Mouse (Mus musculus): ENCODE results near the gene Sdhc. TPM values are rescaled to one million over a fixed set of nuclear protein-coding genes. Genes with fewer than 3 reads are reported as not detected.

Gene Sdhc
- polyA plus RNA-seq, 1 experiment: 169 TPM

GRCm38 (mm10) chr1:171193911-171194830 is 43.8 kb upstream of the Sdhc start:
- H3ac ChIP-seq (ENCODE audit: control insufficient read depth, insufficient read length): no peak overlapping the region

GRCm38 (mm10) chr1:171193093-171193840 is 42.9 kb upstream of the Sdhc start:
- no peaks in the 10 kb centered on the region for H3K27me3 ChIP-seq (ENCODE audit: control insufficient read depth, insufficient read depth, insufficient read length)
- no peak overlapping the region for H3K4me3 ChIP-seq
- H3K4me2 ChIP-seq (ENCODE audit: low read depth): peak overlapping the region; percentile 76
- H3K36me3 ChIP-seq (ENCODE audit: control insufficient read depth, insufficient read depth): no peaks in the 10 kb centered on the region
- no peaks in the 10 kb centered on the region for H3K79me2 ChIP-seq (ENCODE audit: control insufficient read depth, insufficient read depth)
- TF ChIP-seq TCF12 (IDR thresholded peaks at IDR 0.05; ENCODE audit: insufficient read depth, poor library complexity, severe bottlenecking) (no peak), CEBPB (IDR thresholded peaks at IDR 0.05; ENCODE audit: insufficient read depth, poor library complexity, severe bottlenecking) (no peak), USF1 (IDR thresholded peaks at IDR 0.05; ENCODE audit: low read depth) (no peak), REST (IDR thresholded peaks at IDR 0.05; ENCODE audit: insufficient read depth, insufficient read length) (no peak), E2F4 (IDR thresholded peaks at IDR 0.05; ENCODE audit: insufficient read depth) (no peak), MAX (IDR thresholded peaks at IDR 0.05; ENCODE audit: low read depth) (no peak), MYOD1 (IDR thresholded peaks at IDR 0.05; ENCODE audit: control insufficient read depth in 1 of 3, insufficient read length in 2 of 3, low read depth in 2 of 3) (no peak), MYOG (IDR thresholded peaks at IDR 0.05; ENCODE audit: control insufficient read depth in 1 of 3, insufficient read depth in 1 of 3, insufficient read length in 2 of 3, low read depth in 2 of 3) (no peak), SRF (IDR thresholded peaks at IDR 0.05; ENCODE audit: control insufficient read depth, insufficient read length, low read depth) (no peak), POLR2A (IDR thresholded peaks at IDR 0.05; ENCODE audit: insufficient read length, low read depth) (no peak), POLR2AphosphoS2 (IDR thresholded peaks at IDR 0.05; ENCODE audit: insufficient read length, low read depth) (no peak)
- no peak overlapping the region for H3ac ChIP-seq (ENCODE audit: control insufficient read depth, insufficient read length)

More at GRCm38 (mm10) chr1:171193911-171194830, 43.8 kb upstream of the Sdhc start:
- Histone ChIP-seq H3K27me3 (ENCODE audit: control insufficient read depth, insufficient read depth, insufficient read length) (no peaks in the 10 kb centered on the region), H3K4me3 (no peak overlapping the region), H3K79me2 (ENCODE audit: control insufficient read depth, insufficient read depth) (no peaks in the 10 kb centered on the region), H3K36me3 (ENCODE audit: control insufficient read depth, insufficient read depth) (no peaks in the 10 kb centered on the region), H3K4me2 (ENCODE audit: low read depth) (peak overlapping the region; percentile 76)
- TF ChIP-seq USF1 (IDR thresholded peaks at IDR 0.05; ENCODE audit: low read depth): no peak
- no peak for TF ChIP-seq MYOD1 (IDR thresholded peaks at IDR 0.05; ENCODE audit: control insufficient read depth in 1 of 3, insufficient read length in 2 of 3, low read depth in 2 of 3)
- TF ChIP-seq TCF3 (IDR thresholded peaks at IDR 0.05; ENCODE audit: insufficient read length, low read depth): no peak
- TF ChIP-seq MYOG (IDR thresholded peaks at IDR 0.05; ENCODE audit: control insufficient read depth in 1 of 3, insufficient read depth in 1 of 3, insufficient read length in 2 of 3, low read depth in 2 of 3): no peak
- no peak for TF ChIP-seq REST (IDR thresholded peaks at IDR 0.05; ENCODE audit: insufficient read depth, insufficient read length)
- no peak for TF ChIP-seq E2F4 (IDR thresholded peaks at IDR 0.05; ENCODE audit: insufficient read depth)

- Histone ChIP-seq H3K27me3 (ENCODE audit: control insufficient read depth, insufficient read depth, insufficient read length) (no peaks in the 10 kb centered on the region), H3K4me3 (no peak overlapping the region), H3K79me2 (ENCODE audit: control insufficient read depth, insufficient read depth) (no peaks in the 10 kb centered on the region), H3ac (ENCODE audit: control insufficient read depth, insufficient read length) (no peak overlapping the region), H3K36me3 (ENCODE audit: control insufficient read depth, insufficient read depth) (no peaks in the 10 kb centered on the region), H3K4me2 (ENCODE audit: low read depth) (peak overlapping the region; percentile 76)
- TF ChIP-seq CEBPB (IDR thresholded peaks at IDR 0.05; ENCODE audit: insufficient read depth, poor library complexity, severe bottlenecking): no peak
- no peak for TF ChIP-seq TCF12 (IDR thresholded peaks at IDR 0.05; ENCODE audit: insufficient read depth, poor library complexity, severe bottlenecking)
- TF ChIP-seq POLR2A (IDR thresholded peaks at IDR 0.05; ENCODE audit: insufficient read length, low read depth): no peak
- TF ChIP-seq MAX (IDR thresholded peaks at IDR 0.05; ENCODE audit: low read depth): no peak
- TF ChIP-seq TCF3 (IDR thresholded peaks at IDR 0.05; ENCODE audit: insufficient read length, low read depth): no peak
- no peak for TF ChIP-seq POLR2AphosphoS2 (IDR thresholded peaks at IDR 0.05; ENCODE audit: insufficient read length, low read depth)
- no peak for TF ChIP-seq USF1 (IDR thresholded peaks at IDR 0.05; ENCODE audit: low read depth)
- no peak for TF ChIP-seq SRF (IDR thresholded peaks at IDR 0.05; ENCODE audit: control insufficient read depth, insufficient read length, low read depth)
- TF ChIP-seq MYOG (IDR thresholded peaks at IDR 0.05; ENCODE audit: control insufficient read depth in 1 of 3, insufficient read depth in 1 of 3, insufficient read length in 2 of 3, low read depth in 2 of 3): no peak
- no peak for TF ChIP-seq REST (IDR thresholded peaks at IDR 0.05; ENCODE audit: insufficient read depth, insufficient read length)
- no peak for TF ChIP-seq MYOD1 (IDR thresholded peaks at IDR 0.05; ENCODE audit: control insufficient read depth in 1 of 3, insufficient read length in 2 of 3, low read depth in 2 of 3)
- TF ChIP-seq E2F4 (IDR thresholded peaks at IDR 0.05; ENCODE audit: insufficient read depth): no peak
Observed at GRCm38 (mm10) chr1:171192283-171192682, 41.9 kb upstream of the Sdhc start.

- Histone ChIP-seq H3K4me3 (no peak overlapping the region), H3ac (ENCODE audit: control insufficient read depth, insufficient read length) (no peak overlapping the region), H3K27me3 (ENCODE audit: control insufficient read depth, insufficient read depth, insufficient read length) (no peaks in the 10 kb centered on the region), H3K36me3 (ENCODE audit: control insufficient read depth, insufficient read depth) (no peaks in the 10 kb centered on the region), H3K4me2 (ENCODE audit: low read depth) (no peak overlapping the region), H3K79me2 (ENCODE audit: control insufficient read depth, insufficient read depth) (no peaks in the 10 kb centered on the region)
- TF ChIP-seq TCF3 (IDR thresholded peaks at IDR 0.05; ENCODE audit: insufficient read length, low read depth) (no peak), MYOD1 (IDR thresholded peaks at IDR 0.05; ENCODE audit: control insufficient read depth in 1 of 3, insufficient read length in 2 of 3, low read depth in 2 of 3) (no peak), POLR2A (IDR thresholded peaks at IDR 0.05; ENCODE audit: insufficient read length, low read depth) (no peak), CEBPB (IDR thresholded peaks at IDR 0.05; ENCODE audit: insufficient read depth, poor library complexity, severe bottlenecking) (no peak), USF1 (IDR thresholded peaks at IDR 0.05; ENCODE audit: low read depth) (no peak), MYOG (IDR thresholded peaks at IDR 0.05; ENCODE audit: control insufficient read depth in 1 of 3, insufficient read depth in 1 of 3, insufficient read length in 2 of 3, low read depth in 2 of 3) (no peak), TCF12 (IDR thresholded peaks at IDR 0.05; ENCODE audit: insufficient read depth, poor library complexity, severe bottlenecking) (no peak), MAX (IDR thresholded peaks at IDR 0.05; ENCODE audit: low read depth) (no peak), REST (IDR thresholded peaks at IDR 0.05; ENCODE audit: insufficient read depth, insufficient read length) (no peak), POLR2AphosphoS2 (IDR thresholded peaks at IDR 0.05; ENCODE audit: insufficient read length, low read depth) (no peak), SRF (IDR thresholded peaks at IDR 0.05; ENCODE audit: control insufficient read depth, insufficient read length, low read depth) (no peak), E2F4 (IDR thresholded peaks at IDR 0.05; ENCODE audit: insufficient read depth) (no peak)
Observed at GRCm38 (mm10) chr1:171190832-171191231, 40.4 kb upstream of the Sdhc start.

All from myocyte (in vitro differentiated cells).